In genomic region chr2:93112320-93112719, GRCm38 (mm10) we compare ENCODE assay signal across 28 mouse cellular contexts.
A peak's percentile ranks its signal among the peaks of the same experiment; 100 is the strongest.
DNase-seq lines count a peak whose midpoint lies in the region; ATAC-seq lines count a peak whose summit lies in the region.
"Had no signal": no experiment of that assay in that cellular context is flagged by ENCODE, and none has a peak within 500 bp of the region (broad histone marks: within the 10 kb centered on the region; RNA-seq: fewer than 3 reads in every experiment).

No protein-coding gene starts in this region.

- no peak for DNase-seq in heart, adult 8-10 months (ENCODE audit: low spot score)
- no peak for DNase-seq in embryonic facial prominence, embryonic 10.5 days (ENCODE audit: low spot score)
- DNase-seq in kidney, adult 9 months: no peak
- no peak for DNase-seq in right cerebral cortex, adult 18-20 months
- DNase-seq in cerebellum, postnatal 36 days: no peak
- DNase-seq: adrenal gland, postnatal 14 days; cerebellum, adult 11 months; cerebellum, adult 9-10 months; gastrocnemius, postnatal 10 days; heart, postnatal 10 days; kidney, adult 2 months; layer of hippocampus, adult 9-11 months; lung, embryonic 14.5 days; thymus, adult 2 months; thymus, postnatal 4 days had no signal

- H3K4me2 ChIP-seq in heart, embryonic 12.5 days: no peak overlapping the region
- no peak overlapping the region; the same call in 1 of the 2 replicates for H3K4me2 ChIP-seq in intestine, embryonic 15.5 days (replicated peaks)
- no peak overlapping the region for H3K4me2 ChIP-seq in stomach, embryonic 14.5 days (replicated peaks; ENCODE audit: low read depth, low read length)
- H3K4me2 ChIP-seq: forebrain, embryonic 12.5 days; heart, embryonic 13.5 days; hindbrain, embryonic 12.5 days; limb, embryonic 12.5 days; lung, embryonic 14.5 days; midbrain, embryonic 12.5 days; neural tube, embryonic 13.5 days had no signal

- 6% methylated on average over 7 of the region's 7 CpGs for WGBS in heart, embryonic 12.5 days
- WGBS in embryonic facial prominence, embryonic 10.5 days: 46% methylated on average over 7 of the region's 7 CpGs
- WGBS in intestine, embryonic 15.5 days: 26% methylated on average over 7 of the region's 7 CpGs
- WGBS in stomach, embryonic 14.5 days: 25% methylated on average over 7 of the region's 7 CpGs

- ATAC-seq in heart, embryonic 12.5 days (ENCODE audit: insufficient number of reproducible peaks, low FRiP score): peak; percentile 48; the same call in 1 of the 2 replicates
- peak; percentile 86 for ATAC-seq in intestine, embryonic 15.5 days
- ATAC-seq in stomach, embryonic 14.5 days (ENCODE audit: insufficient number of reproducible peaks, insufficient read depth, low FRiP score, low read depth): peak; percentile 53; the same call in 1 of the 2 replicates
- ATAC-seq: CD4-positive, CD25-positive, alpha-beta regulatory T cell, adult 4 months had no signal

- H3K9me3 ChIP-seq in heart, embryonic 12.5 days (replicated peaks): no peaks in the 10 kb centered on the region
- H3K9me3 ChIP-seq in embryonic facial prominence, embryonic 10.5 days: no peaks in the 10 kb centered on the region
- no peaks in the 10 kb centered on the region for H3K9me3 ChIP-seq in intestine, embryonic 15.5 days
- H3K9me3 ChIP-seq in stomach, embryonic 14.5 days (ENCODE audit: control insufficient read depth, low read depth, low read length): no peaks in the 10 kb centered on the region
- H3K9me3 ChIP-seq: forebrain, embryonic 12.5 days; heart, embryonic 13.5 days; hindbrain, embryonic 12.5 days; limb, embryonic 12.5 days; midbrain, embryonic 12.5 days; neural tube, embryonic 13.5 days had no signal

- no peak overlapping the region for H3K9ac ChIP-seq in heart, embryonic 12.5 days
- H3K9ac ChIP-seq in intestine, embryonic 15.5 days: no peak overlapping the region
- no peak overlapping the region for H3K9ac ChIP-seq in stomach, embryonic 14.5 days (replicated peaks; ENCODE audit: low read depth, low read length)
- H3K9ac ChIP-seq: forebrain, embryonic 12.5 days; heart, embryonic 13.5 days; hindbrain, embryonic 12.5 days; limb, embryonic 12.5 days; liver, embryonic 14.5 days; lung, embryonic 14.5 days; midbrain, embryonic 12.5 days; neural tube, embryonic 13.5 days had no signal

- H3K27me3 ChIP-seq in heart, embryonic 12.5 days (replicated peaks): peaks cover 27% of the 10 kb centered on the region; the same call in 1 of the 2 replicates
- peaks cover 24% of the 10 kb centered on the region; the same call in 1 of the 2 replicates for H3K27me3 ChIP-seq in embryonic facial prominence, embryonic 10.5 days (replicated peaks; ENCODE audit: low read depth, poor library complexity, severe bottlenecking)
- no peaks in the 10 kb centered on the region for H3K27me3 ChIP-seq in intestine, embryonic 15.5 days (replicated peaks)
- H3K27me3 ChIP-seq in stomach, embryonic 14.5 days (ENCODE audit: control insufficient read depth, insufficient read depth, low read length): no peaks in the 10 kb centered on the region
- H3K27me3 ChIP-seq: neural tube, embryonic 13.5 days had no signal

- no peak overlapping the region; the same call in 1 of the 2 replicates for H3K27ac ChIP-seq in heart, embryonic 12.5 days (ENCODE audit: poor library complexity, severe bottlenecking)
- H3K27ac ChIP-seq in embryonic facial prominence, embryonic 10.5 days (replicated peaks): peak overlapping the region; percentile 10; the same call in 1 of the 2 replicates
- peak overlapping the region; percentile 59 for H3K27ac ChIP-seq in intestine, embryonic 15.5 days
- H3K27ac ChIP-seq in stomach, embryonic 14.5 days (ENCODE audit: low read length): peak overlapping the region; percentile 56; the same call in 1 of the 2 replicates
- H3K27ac ChIP-seq: forebrain, embryonic 12.5 days; heart, embryonic 13.5 days; hindbrain, embryonic 12.5 days; kidney, postnatal 0 days; limb, embryonic 12.5 days; liver, embryonic 14.5 days; midbrain, embryonic 12.5 days; neural tube, embryonic 13.5 days had no signal

- no peak overlapping the region for H3K4me3 ChIP-seq in heart, embryonic 12.5 days
- H3K4me3 ChIP-seq in embryonic facial prominence, embryonic 10.5 days: no peak overlapping the region
- no peak overlapping the region for H3K4me3 ChIP-seq in intestine, embryonic 15.5 days (replicated peaks)
- no peak overlapping the region for H3K4me3 ChIP-seq in stomach, embryonic 14.5 days (ENCODE audit: low read depth, low read length)
- H3K4me3 ChIP-seq: erythroblast, embryonic 14.5 days; forebrain, embryonic 12.5 days; heart, embryonic 13.5 days; hindbrain, embryonic 12.5 days; limb, embryonic 12.5 days; midbrain, embryonic 12.5 days; neural tube, embryonic 13.5 days had no signal

- peaks cover 6% of the 10 kb centered on the region; the same call in 1 of the 2 replicates for H3K4me1 ChIP-seq in heart, embryonic 12.5 days (replicated peaks)
- H3K4me1 ChIP-seq in embryonic facial prominence, embryonic 10.5 days: peaks cover 20% of the 10 kb centered on the region; the same call in 1 of the 2 replicates
- H3K4me1 ChIP-seq in intestine, embryonic 15.5 days (replicated peaks): 0 out of 2 replicates have a peak, but pooled peaks cover 10% of the 10 kb centered on the region
- no peaks in the 10 kb centered on the region for H3K4me1 ChIP-seq in stomach, embryonic 14.5 days (ENCODE audit: control insufficient read depth, insufficient read depth, low read length)

- no peaks in the 10 kb centered on the region for H3K36me3 ChIP-seq in heart, embryonic 12.5 days
- no peaks in the 10 kb centered on the region for H3K36me3 ChIP-seq in embryonic facial prominence, embryonic 10.5 days (replicated peaks)
- H3K36me3 ChIP-seq in intestine, embryonic 15.5 days: no peaks in the 10 kb centered on the region
- no peaks in the 10 kb centered on the region for H3K36me3 ChIP-seq in stomach, embryonic 14.5 days (ENCODE audit: control insufficient read depth, insufficient read depth, low read length)
- H3K36me3 ChIP-seq: forebrain, embryonic 12.5 days; heart, embryonic 13.5 days; hindbrain, embryonic 12.5 days; limb, embryonic 12.5 days; midbrain, embryonic 12.5 days; neural tube, embryonic 13.5 days had no signal
